Mouse (Mus musculus) kidney, embryonic 15.5 days (tissue): ENCODE data around the gene Gpsm3. TPM values are rescaled to one million over a fixed set of nuclear protein-coding genes. Genes with fewer than 3 reads are reported as not detected.

Source experiments
- ATAC-seq: fragments of 200-750 bp; cut with Nextera tagmentation; replicated peaks from 2 replicates; pipeline ENCODE4 v1.8.0; 2017; ENCODE audit warnings: moderate TSS enrichment; ENCODE audit not compliant: low FRiP score
- H3K27ac ChIP-seq: fragments of 300-500 bp; sonication (generic); 2 replicates; pipeline ENCODE4 v1.5.1; 2015; ENCODE audit warnings: mild to moderate bottlenecking, inconsistent platforms
- H3K27me3 ChIP-seq: fragments of 300-500 bp; sonication (generic); 2 replicates; pipeline ENCODE4 v1.6.1; 2015; ENCODE audit warnings: inconsistent platforms
- H3K36me3 ChIP-seq: fragments of 300-500 bp; sonication (generic); 2 replicates; pipeline ENCODE4 v1.6.1; 2015; ENCODE audit warnings: inconsistent platforms
- H3K4me1 ChIP-seq: fragments of 300-500 bp; sonication (generic); 2 replicates; pipeline ENCODE4 v1.6.1; 2015; ENCODE audit warnings: inconsistent platforms
- H3K4me2 ChIP-seq: fragments of 300-500 bp; sonication (generic); 2 replicates; pipeline ENCODE4 v1.6.1; 2015; ENCODE audit warnings: moderate library complexity, mild to moderate bottlenecking, inconsistent platforms
- H3K4me3 ChIP-seq: fragments of 300-500 bp; sonication (generic); replicated peaks from 2 replicates; pipeline ENCODE4 v1.5.1; 2015; ENCODE audit warnings: mild to moderate bottlenecking, inconsistent platforms
- H3K9ac ChIP-seq: fragments of 300-500 bp; sonication (generic); 2 replicates; pipeline ENCODE4 v1.6.1; 2015; ENCODE audit warnings: mild to moderate bottlenecking, inconsistent platforms
- H3K9me3 ChIP-seq: fragments of 300-500 bp; sonication (generic); replicated peaks from 2 replicates; pipeline ENCODE4 v1.6.1; 2016; ENCODE audit warnings: inconsistent platforms
- WGBS: fragments of 180-500 bp; shearing (Covaris S2); methylation state at CpG from one replicate; pipeline ENCODE4 v1.1.7; 2015; ENCODE audit warnings: mixed read lengths; 5-methylcytosine and 5-hydroxymethylcytosine counted together
- polyA plus RNA-seq: library from polyadenylated mRNA; unstranded; fragments of >200 nt; fragmentation: Nextera tagmentation; extraction: Ambion mirVana; gene quantifications from 2 replicates; pipeline ENCODE4 v1.2.1, GENCODE M21; 2015

Gene Gpsm3
- polyA plus RNA-seq, 1 experiment from 2014 or later = 22.6 TPM

DNA sequence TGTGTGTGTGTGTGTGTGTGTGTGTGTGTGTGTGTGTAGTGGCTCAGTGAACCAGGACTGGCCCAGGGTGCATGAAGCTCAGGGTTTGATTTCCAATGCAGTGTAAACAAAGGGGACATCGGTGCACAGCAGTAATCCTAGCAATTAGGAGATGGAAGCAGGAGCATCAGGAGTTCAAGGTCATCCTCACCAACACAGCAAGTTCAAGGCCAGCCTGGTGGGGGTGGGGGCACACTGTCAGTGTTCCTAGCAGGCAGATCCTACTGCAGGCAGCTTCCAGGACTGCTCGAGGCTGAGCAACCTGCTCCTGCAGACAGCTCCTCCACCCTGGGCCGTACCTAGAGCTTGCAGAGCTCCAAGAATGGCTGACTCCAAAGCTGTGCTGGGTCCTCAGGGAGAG, 27.0 kb upstream of the Gpsm3 start:
- Histone ChIP-seq H3K36me3 (no peaks in the 10 kb centered on the region), H3K27ac (no peak overlapping the region), H3K4me3 (no peak overlapping the region), H3K4me2 (no peak overlapping the region), H3K4me1 (peaks cover 27% of the 10 kb centered on the region), H3K27me3 (no peaks in the 10 kb centered on the region), H3K9me3 (no peaks in the 10 kb centered on the region), H3K9ac (no peak overlapping the region)
- 60% methylated on average over 3 of the region's 3 CpGs for WGBS
- no peak for ATAC-seq

DNA sequence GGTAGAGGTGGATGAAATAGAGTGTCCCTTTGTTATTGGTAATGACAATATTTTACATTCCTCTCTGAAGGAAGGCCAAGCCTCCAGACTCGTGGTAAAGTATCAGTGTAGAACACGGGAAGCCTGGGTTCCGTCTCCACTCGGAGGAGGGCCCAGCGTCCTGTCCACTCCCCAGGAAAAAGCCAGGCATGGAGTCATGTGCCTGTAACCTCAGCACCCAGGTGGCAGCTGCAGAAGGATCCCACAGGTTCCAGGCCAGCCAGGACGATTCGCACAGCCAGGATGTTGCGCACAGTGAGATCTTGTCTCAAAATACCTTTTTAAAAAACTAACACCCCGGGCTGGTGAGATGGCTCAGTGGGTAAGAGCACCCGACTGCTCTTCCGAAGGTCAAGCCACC, 26.3 kb upstream of the Gpsm3 start:
- no peak overlapping the region for H3K9ac ChIP-seq
- H3K36me3 ChIP-seq = no peaks in the 10 kb centered on the region
- WGBS = 60% methylated on average over 11 of the region's 11 CpGs
- no peak for ATAC-seq
- H3K27me3 ChIP-seq = no peaks in the 10 kb centered on the region
- no peak overlapping the region for H3K4me3 ChIP-seq
- H3K9me3 ChIP-seq = no peaks in the 10 kb centered on the region
- no peak overlapping the region for H3K27ac ChIP-seq
- no peak overlapping the region for H3K4me2 ChIP-seq
- peaks cover 27% of the 10 kb centered on the region for H3K4me1 ChIP-seq

DNA sequence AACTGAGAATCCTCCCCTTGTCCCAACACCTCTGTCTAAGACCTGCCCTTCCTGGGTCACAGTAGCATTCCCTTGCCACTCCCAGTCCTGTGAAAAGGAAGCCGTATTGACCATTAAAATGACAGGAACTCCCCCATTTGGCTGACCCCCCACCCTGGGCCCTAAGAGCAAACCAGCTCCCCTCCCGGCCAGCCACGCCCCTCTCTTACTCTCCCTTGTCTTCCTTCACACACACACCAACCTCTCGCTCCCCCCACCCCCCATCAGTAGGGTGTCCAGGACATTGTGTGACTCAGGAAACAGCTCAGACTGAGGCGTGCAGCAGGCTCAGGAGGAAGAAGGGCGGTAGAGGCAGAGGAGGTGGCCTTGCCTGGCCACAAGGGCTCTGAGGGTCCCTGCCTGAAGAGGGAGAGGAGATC, 25.6 kb upstream of the Gpsm3 start, which contains the start of gene Notch4:
Notch4 (plus strand) TSS at position 266 of the 419 bp plus-strand sequence.
- Histone ChIP-seq H3K4me3 (peak within 1 kb of the TSS; percentile 29), H3K9me3 (no peaks in the 10 kb centered on the region), H3K9ac (peak within 1 kb of the TSS; percentile 18; the same call in 1 of the 2 replicates), H3K36me3 (no peaks in the 10 kb centered on the region), H3K4me2 (peak within 1 kb of the TSS; percentile 49), H3K27me3 (no peaks in the 10 kb centered on the region), H3K4me1 (peaks cover 27% of the 10 kb centered on the region), H3K27ac (peak within 1 kb of the TSS; percentile 88)
- ATAC-seq = peak; percentile 59
- WGBS = 6% methylated on average over 6 of the region's 6 CpGs

DNA sequence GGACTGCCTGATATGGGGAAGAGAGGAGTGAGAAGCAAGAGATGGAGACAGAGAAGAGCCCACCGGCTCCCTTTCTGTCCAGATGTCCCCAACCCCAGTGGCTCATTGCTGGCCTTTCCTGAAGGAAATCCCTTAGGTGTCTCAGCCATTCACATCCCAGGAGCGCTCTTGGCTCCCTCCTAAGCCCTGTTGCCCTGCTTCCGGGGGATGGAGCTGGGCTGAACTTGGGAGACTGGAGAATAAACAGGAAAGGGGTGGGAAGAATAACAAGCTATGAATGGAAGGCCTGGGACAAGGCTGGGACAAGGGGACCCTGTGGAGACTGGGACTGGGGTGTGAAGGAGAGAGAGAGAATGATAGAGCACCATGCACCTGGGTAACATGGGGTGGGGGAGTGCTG, 24.8 kb upstream of the Gpsm3 start:
- peak overlapping the region; percentile 18; the same call in 1 of the 2 replicates for H3K9ac ChIP-seq

DNA sequence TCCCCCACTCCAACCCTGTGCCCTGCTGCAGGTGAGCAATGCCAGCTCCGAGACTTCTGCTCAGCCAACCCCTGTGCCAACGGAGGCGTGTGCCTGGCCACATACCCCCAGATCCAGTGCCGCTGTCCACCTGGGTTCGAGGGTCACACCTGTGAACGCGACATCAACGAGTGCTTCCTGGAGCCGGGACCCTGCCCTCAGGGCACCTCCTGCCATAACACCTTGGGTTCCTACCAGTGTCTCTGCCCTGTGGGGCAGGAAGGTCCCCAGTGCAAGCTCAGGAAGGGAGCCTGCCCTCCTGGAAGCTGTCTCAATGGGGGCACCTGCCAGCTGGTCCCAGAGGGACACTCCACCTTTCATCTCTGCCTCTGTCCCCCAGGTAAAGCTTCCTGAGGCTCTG, 22.3 kb upstream of the Gpsm3 start:
- 66% methylated on average over 9 of the region's 9 CpGs for WGBS
- H3K9ac ChIP-seq = no peak overlapping the region
- no peak overlapping the region for H3K4me3 ChIP-seq
- H3K4me1 ChIP-seq = peaks cover 23% of the 10 kb centered on the region
- no peaks in the 10 kb centered on the region for H3K36me3 ChIP-seq
- H3K27me3 ChIP-seq = no peaks in the 10 kb centered on the region
- H3K9me3 ChIP-seq = 0 out of 2 replicates have a peak, but pooled peaks cover 3% of the 10 kb centered on the region
- H3K27ac ChIP-seq = no peak overlapping the region
- no peak for ATAC-seq
- H3K4me2 ChIP-seq = no peak overlapping the region

More for the DNA sequence above, 24.8 kb upstream of the Gpsm3 start:
- Histone ChIP-seq H3K4me3 (peak overlapping the region; percentile 29), H3K9me3 (no peaks in the 10 kb centered on the region), H3K36me3 (no peaks in the 10 kb centered on the region), H3K4me1 (peaks cover 27% of the 10 kb centered on the region), H3K27ac (peak overlapping the region; percentile 88), H3K27me3 (no peaks in the 10 kb centered on the region), H3K4me2 (peak overlapping the region; percentile 49)
- ATAC-seq = peak; percentile 64
- WGBS = 30% methylated on average over 3 of the region's 3 CpGs

DNA sequence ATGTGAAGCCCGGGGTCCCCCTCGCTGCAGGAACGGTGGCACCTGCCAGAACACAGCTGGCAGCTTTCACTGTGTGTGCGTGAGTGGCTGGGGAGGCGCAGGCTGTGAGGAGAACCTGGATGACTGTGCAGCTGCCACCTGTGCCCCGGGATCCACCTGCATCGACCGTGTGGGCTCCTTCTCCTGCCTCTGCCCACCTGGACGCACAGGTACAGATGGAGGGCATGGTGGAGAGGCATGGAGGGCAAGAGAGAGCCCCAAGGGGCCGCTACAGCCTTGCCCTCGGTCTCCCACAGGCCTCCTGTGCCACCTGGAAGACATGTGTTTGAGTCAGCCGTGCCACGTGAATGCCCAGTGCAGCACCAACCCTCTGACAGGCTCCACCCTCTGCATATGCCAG, 21.2 kb upstream of the Gpsm3 start:
- no peak overlapping the region for H3K9ac ChIP-seq
- no peak overlapping the region for H3K4me2 ChIP-seq
- H3K27me3 ChIP-seq = no peaks in the 10 kb centered on the region
- 75% methylated on average over 13 of the region's 13 CpGs for WGBS
- no peak overlapping the region for H3K4me3 ChIP-seq
- peaks cover 23% of the 10 kb centered on the region for H3K4me1 ChIP-seq
- no peak for ATAC-seq
- 0 out of 2 replicates have a peak, but pooled peaks cover 3% of the 10 kb centered on the region for H3K9me3 ChIP-seq
- no peak overlapping the region for H3K27ac ChIP-seq
- no peaks in the 10 kb centered on the region for H3K36me3 ChIP-seq

GRCm38 (mm10) chr17:34569919-34570318, 19.7 kb upstream of the Gpsm3 start:
- no peak overlapping the region for H3K4me3 ChIP-seq
- no peak overlapping the region for H3K27ac ChIP-seq
- 76% methylated on average over 4 of the region's 4 CpGs for WGBS
- peaks cover 11% of the 10 kb centered on the region for H3K4me1 ChIP-seq
- H3K27me3 ChIP-seq = no peaks in the 10 kb centered on the region
- no peak for ATAC-seq
- no peak overlapping the region for H3K4me2 ChIP-seq
- H3K9me3 ChIP-seq = 0 out of 2 replicates have a peak, but pooled peaks cover 3% of the 10 kb centered on the region
- H3K9ac ChIP-seq = no peak overlapping the region
- H3K36me3 ChIP-seq = no peaks in the 10 kb centered on the region

DNA sequence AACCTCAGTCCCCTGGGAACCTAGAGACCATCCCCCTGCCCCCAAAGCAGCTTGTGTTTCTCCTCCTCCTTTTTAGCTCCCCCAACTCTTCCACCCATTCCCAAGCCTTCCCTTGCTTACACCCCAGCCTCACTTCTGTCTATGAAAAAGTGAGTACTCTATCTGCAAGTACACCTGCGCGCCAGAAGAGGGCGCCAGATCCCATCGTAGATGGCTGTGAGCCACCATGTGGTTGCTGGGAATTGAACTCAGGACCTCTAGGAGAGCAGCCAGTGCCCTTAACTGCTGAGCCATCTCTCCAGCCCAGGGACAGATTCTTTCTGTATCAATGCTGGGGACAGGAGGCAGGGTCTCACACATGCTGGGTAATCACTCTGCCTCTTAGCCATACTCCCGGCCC, 17.7 kb upstream of the Gpsm3 start:
- Histone ChIP-seq H3K9ac (no peak overlapping the region), H3K27me3 (no peaks in the 10 kb centered on the region), H3K4me2 (no peak overlapping the region), H3K36me3 (no peaks in the 10 kb centered on the region), H3K9me3 (0 out of 2 replicates have a peak, but pooled peaks cover 3% of the 10 kb centered on the region), H3K4me1 (peaks cover 5% of the 10 kb centered on the region), H3K4me3 (no peak overlapping the region), H3K27ac (no peak overlapping the region)
- 19% methylated on average over 5 of the region's 5 CpGs for WGBS
- no peak for ATAC-seq

GRCm38 (mm10) chr17:34572361-34572760, 17.2 kb upstream of the Gpsm3 start:
- H3K4me2 ChIP-seq = no peak overlapping the region
- no peak overlapping the region for H3K27ac ChIP-seq
- no peak overlapping the region for H3K9ac ChIP-seq
- peaks cover 1% of the 10 kb centered on the region for H3K4me1 ChIP-seq
- 0 out of 2 replicates have a peak, but pooled peaks cover 3% of the 10 kb centered on the region for H3K9me3 ChIP-seq
- no peaks in the 10 kb centered on the region for H3K27me3 ChIP-seq
- H3K4me3 ChIP-seq = no peak overlapping the region
- WGBS = 26% methylated on average over 15 of the region's 15 CpGs
- no peaks in the 10 kb centered on the region for H3K36me3 ChIP-seq
- ATAC-seq = 0 out of 2 replicates have a peak, but pooled peaks have one; percentile 17

GRCm38 (mm10) chr17:34576577-34576976, 13.0 kb upstream of the Gpsm3 start:
- Histone ChIP-seq H3K36me3 (no peaks in the 10 kb centered on the region), H3K9ac (no peak overlapping the region), H3K4me1 (no peaks in the 10 kb centered on the region), H3K4me2 (no peak overlapping the region), H3K27me3 (no peaks in the 10 kb centered on the region), H3K27ac (no peak overlapping the region), H3K9me3 (0 out of 2 replicates have a peak, but pooled peaks cover 3% of the 10 kb centered on the region), H3K4me3 (no peak overlapping the region)
- no peak for ATAC-seq
- WGBS = 63% methylated on average over 5 of the region's 5 CpGs

DNA sequence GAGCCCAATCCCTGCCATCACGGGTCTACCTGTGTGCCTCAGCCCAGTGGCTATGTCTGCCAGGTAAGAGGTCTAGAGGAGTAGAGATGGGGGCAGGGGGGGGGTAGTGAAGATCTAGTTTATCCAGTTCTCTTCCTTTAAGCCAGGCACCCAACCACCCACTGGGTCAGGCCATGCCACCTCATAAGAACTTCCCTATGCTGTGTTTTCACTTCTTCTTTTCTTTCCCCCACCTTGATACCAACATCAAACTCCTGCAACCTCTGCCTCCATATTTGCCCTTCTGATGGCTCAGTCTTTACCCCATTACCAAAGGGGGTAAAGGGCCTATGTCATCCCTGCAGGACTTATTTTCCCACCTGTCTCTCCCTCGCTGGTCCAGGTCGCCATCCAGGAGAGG, 11.5 kb upstream of the Gpsm3 start:
- no peaks in the 10 kb centered on the region for H3K9me3 ChIP-seq
- 93% methylated on average over 3 of the region's 3 CpGs for WGBS
- no peaks in the 10 kb centered on the region for H3K27me3 ChIP-seq
- no peaks in the 10 kb centered on the region for H3K36me3 ChIP-seq
- no peak overlapping the region for H3K4me2 ChIP-seq
- H3K4me3 ChIP-seq = no peak overlapping the region
- H3K27ac ChIP-seq = no peak overlapping the region
- ATAC-seq = no peak
- H3K9ac ChIP-seq = no peak overlapping the region
- no peaks in the 10 kb centered on the region for H3K4me1 ChIP-seq

DNA sequence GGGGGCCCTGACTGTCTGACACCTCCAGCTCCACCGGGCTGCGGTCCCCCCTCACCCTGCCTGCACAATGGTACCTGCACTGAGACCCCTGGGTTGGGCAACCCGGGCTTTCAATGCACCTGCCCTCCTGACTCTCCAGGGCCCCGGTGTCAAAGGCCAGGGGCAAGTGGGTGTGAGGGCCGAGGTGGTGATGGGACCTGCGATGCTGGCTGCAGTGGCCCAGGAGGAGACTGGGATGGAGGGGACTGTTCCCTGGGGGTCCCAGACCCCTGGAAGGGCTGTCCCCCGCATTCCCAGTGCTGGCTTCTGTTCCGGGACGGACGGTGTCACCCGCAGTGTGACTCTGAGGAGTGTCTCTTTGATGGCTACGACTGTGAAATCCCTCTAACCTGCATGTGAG, 7.1 kb upstream of the Gpsm3 start:
- Histone ChIP-seq H3K9ac (no peak overlapping the region), H3K4me3 (no peak overlapping the region), H3K9me3 (no peaks in the 10 kb centered on the region), H3K4me1 (peaks cover 14% of the 10 kb centered on the region), H3K36me3 (no peaks in the 10 kb centered on the region), H3K27ac (no peak overlapping the region), H3K27me3 (no peaks in the 10 kb centered on the region), H3K4me2 (no peak overlapping the region)
- WGBS = 86% methylated on average over 12 of the region's 12 CpGs
- no peak for ATAC-seq

DNA sequence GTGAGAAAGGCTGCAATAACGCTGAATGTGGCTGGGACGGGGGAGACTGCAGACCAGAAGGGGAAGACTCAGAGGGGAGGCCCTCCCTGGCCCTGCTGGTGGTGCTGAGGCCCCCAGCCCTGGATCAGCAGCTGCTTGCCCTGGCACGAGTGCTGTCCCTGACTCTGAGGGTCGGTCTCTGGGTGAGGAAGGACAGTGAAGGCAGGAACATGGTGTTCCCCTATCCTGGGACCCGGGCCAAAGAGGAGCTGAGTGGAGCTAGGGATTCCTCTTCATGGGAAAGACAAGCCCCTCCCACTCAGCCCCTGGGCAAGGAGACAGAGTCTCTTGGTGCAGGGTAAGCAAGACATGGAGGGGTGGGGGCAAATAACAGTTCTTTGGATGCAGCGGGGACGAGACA, 6.2 kb upstream of the Gpsm3 start:
- Histone ChIP-seq H3K4me2 (no peak overlapping the region), H3K9me3 (no peaks in the 10 kb centered on the region), H3K27me3 (no peaks in the 10 kb centered on the region), H3K36me3 (no peaks in the 10 kb centered on the region), H3K4me1 (peaks cover 21% of the 10 kb centered on the region), H3K4me3 (no peak overlapping the region), H3K27ac (no peak overlapping the region), H3K9ac (no peak overlapping the region)
- no peak for ATAC-seq
- 63% methylated on average over 7 of the region's 7 CpGs for WGBS
